Mouse (Mus musculus): ENCODE results near the gene Frmd4b.
A peak's percentile ranks its signal among the peaks of the same experiment; 100 is the strongest.

Gene Frmd4b

DNA sequence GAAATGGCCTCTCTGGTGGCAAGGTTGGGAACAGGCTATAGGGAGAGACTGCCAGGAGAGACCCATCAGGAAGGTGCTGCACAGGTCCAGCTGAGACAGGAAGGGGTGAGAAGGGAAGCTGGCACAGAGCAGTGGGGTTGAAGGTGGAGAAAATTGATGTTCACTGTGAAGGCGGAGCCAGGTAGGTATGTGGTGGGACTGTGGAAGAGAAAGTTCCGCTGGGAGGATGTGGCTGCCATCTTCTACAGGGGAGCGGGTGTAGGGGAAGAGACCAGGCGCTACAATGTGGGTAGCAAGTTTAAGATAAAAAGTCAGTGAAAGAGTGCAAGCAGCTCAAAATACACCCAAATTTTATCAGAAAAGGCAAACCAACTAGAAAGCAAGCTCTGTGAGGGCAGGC is 143.7 kb downstream of the Frmd4b start:
- DNase-seq (ENCODE audit: low read depth, low spot score): no peak

DNA sequence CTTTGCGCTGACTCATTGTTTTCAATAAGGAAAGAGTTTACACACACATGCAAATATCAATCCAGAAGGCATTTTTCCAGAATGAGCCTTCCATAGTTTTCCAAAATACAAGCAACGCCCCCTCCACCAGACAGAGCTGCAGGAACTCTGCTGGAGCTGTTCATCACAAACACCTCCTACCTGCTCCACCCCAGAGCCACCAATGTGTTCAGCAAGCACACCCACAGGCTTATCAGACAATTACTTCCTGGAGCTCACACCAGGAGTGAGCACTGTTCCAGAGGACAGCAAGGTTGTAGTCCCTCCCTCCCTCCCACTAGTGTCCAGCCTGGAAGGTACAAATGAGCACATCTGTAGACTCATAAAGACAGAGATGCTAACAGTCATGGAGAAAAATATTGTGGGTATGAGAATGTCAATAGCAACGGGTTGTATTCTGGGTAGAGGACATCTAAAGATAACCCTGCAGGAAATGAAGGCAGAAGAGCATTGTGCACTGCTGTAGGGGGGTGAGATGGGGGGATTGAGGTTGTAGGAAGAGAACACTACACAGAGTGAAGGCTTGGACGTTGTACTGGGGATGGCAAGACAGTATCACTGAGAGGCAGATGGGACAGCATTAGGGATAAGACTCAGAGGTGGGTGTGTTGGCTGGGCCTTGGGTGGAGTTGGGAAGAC is 144.3 kb downstream of the Frmd4b start:
- DNase-seq (ENCODE audit: low read depth, low spot score): no peak

DNA sequence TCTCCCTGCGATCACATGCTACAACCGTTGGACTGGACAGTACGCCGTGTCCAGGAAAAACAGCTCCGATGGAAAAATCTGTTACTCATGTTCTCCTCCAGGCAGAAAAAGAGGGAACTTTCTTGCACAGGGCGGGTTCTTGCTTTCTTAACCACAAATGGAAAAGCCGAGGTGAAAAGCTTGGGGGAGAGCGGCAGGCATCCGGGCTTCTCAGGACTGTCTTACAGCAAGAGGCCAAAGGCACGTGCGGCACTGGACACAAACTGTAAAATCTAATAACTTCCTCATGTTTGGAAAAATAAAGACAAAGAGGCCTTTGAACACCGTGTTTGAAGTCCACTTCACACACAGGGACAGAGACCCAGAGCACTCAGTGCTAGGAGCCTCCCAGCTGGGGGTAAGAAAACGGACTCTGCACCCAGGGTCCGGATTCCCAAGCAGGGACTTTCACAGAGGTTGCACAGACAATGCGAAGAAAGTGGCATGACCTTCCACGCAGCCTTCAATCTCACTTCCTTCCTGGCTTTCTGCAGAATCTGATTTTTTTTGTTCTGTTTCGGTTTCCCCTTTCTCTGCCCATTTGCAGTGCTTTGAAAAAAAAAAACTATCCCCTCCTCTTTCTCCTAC is 153.3 kb downstream of the Frmd4b start:
- no peak for DNase-seq (ENCODE audit: low read depth, low spot score)

DNA sequence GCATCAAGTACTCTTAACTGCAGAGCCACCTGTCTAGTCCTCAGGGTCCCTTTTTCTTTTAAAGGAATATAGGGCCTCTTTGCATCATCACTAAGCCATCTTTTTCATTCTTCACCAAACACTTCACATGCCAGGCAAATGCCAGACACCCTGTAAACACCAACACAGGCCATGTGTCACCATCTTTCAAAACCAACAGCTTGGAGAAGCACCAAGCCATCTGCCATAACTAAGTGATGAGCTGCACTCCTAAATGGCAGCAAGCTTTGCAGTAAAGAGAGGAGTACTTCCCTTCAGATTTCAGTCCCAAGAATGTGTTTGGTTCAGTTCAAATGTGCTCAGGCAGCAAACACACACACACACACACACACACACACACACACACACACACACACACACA is 154.9 kb downstream of the Frmd4b start:
- DNase-seq (ENCODE audit: low read depth, low spot score): no peak

DNA sequence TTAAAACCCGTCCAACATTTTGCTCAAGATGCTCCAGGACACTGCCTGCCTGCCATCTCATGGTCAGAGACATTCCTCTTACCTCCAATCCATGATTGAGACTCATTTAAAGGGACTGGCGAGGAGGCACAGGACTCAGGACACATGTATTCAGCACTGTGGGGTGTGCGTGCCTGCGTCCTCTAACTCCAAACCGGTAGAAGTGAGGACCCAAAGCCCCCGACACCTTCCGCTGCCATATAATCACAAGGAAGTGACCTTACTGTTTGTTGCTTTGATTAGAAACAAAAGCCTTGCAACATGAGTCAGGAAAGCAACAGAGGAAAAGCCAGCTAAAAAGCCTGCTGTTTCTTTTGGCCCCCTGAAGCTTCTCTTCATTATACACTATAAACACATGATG is 158.2 kb downstream of the Frmd4b start:
- no peak for DNase-seq (ENCODE audit: low read depth, low spot score)

DNA sequence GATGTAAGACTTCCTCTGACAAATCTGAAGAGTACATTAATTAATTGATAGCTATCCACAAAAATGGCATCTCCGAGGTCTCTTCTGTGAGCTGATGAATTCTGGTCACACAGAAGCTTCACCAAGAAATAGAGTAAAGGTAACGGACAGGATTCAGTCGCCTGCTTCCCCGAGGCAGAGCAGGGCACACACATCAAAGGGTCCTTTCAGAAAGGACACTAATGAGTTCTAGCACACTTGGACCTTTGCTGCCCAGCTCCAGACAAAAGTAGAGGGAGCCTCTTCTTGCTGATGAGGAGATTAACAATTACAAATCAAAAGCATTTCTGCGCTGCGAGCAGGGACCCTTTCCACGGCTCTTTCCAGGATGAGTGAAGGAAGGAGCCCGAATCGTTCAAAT is 159.0 kb downstream of the Frmd4b start:
- DNase-seq (ENCODE audit: low read depth, low spot score): no peak

DNA sequence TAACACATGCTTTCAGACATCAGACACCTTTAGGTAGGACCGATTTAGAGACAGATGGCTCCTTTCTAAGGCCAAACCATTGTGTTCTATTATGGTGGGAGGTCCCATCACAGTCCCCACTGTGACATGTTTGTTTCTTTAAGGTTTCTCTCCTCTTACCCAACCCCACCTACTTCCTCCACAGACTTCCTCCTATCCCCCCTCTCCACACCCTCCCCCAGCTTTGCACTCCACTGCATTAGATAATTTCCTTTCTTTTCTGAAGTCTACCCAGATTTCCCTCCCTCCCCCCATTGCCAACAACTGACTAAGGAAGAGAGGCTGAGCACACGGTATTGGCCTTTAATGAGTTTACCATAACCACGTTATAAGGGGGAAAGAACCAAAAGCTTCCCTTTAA is 159.4 kb downstream of the Frmd4b start:
- DNase-seq (ENCODE audit: low read depth, low spot score): no peak

DNA sequence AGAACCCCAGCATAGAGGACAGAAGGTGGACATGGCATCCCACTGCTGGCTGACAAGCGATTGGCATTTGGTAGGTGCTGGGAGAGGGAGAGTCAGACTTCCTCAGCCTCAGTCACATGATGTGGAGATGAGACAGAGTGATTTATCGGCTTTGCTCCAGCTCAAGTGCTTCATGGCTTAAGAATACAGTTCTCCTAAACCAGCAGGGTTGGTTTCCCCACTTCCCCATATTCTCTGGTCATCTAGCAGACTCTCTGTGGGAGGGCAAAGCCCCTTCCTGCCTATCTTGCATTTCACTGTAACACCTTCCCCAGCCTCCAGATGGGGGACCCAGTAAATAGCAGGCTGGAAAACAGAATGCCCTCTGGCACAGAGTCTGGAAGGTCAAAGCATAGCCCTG is 160.1 kb downstream of the Frmd4b start:
- no peak for DNase-seq (ENCODE audit: low read depth, low spot score)

DNA sequence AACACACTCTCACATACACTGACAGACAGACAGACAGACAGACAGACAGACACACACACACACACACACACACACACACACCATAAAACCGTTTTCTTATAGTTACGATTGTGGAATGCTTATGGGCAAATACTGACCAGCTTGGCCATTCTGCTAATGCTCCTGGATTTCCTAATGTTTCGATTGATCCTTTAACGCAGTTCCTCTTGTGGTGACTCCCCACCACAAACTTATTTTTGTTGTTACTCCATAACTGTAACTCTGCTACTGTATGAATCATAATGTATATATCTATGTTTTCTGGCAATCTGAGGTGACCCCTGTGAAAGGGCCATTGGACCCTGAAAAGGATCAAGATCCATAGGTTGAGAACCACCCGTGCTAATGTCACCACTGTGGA is 165.1 kb downstream of the Frmd4b start:
- DNase-seq (ENCODE audit: low read depth, low spot score): no peak

DNA sequence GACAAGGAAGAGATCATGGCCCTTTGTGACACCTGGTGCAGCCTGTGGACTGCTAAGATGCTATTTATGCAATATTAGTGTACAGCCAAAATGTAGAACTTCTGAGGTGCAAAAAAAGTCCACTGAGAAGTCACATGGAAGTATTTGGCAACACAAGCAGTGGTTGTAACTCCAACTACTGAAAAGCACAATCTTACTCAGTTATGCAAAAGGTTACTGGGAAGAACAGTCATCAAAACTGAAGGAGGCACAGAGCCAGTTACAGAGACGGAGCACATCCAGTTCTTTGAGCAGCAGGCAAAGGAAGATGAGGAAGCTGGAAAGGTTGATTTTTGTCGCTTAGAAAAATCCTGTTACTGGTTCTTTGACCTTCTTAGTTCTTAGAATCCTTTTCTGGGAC is 167.5 kb downstream of the Frmd4b start:
- no peak for DNase-seq (ENCODE audit: low read depth, low spot score)

DNA sequence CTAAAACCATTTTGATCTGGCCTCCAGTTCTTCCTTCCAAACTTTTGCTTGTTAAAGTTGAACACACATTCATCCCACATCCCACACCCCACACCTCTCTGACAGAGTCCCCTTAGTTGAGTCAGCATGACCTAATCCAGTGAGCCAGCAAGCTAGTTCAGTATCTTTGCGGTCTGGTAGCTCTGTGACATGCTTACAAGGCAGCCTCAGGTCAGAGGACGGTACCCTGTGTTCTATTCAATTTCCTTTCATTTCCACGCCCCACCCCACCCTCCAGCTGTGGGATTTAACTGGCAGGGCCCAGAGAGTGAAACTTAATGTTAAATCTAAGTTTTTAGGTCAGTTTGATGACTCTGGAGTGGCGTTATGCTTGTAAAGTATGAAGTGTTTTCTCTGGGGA is 170.3 kb downstream of the Frmd4b start:
- no peak for DNase-seq (ENCODE audit: low read depth, low spot score)

DNA sequence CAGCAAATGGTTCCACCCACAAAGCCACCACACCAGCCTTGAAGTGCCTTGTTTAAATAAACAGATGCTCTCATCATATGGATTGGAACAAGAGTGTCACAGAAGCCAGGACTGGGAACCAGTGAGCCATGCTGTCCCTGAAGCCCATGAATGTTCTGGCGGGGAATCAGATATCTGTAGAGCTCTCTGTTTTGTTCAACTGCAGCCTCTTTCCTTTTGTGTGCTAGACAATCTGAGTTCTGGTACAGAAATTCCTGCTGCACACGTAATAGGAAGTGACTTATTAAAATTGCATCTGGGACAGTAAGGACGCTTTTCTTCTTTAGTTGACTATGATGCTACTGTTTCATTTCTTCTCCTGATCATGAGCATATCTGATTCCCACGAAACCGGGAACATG is 173.2 kb downstream of the Frmd4b start:
- no peak for DNase-seq (ENCODE audit: low read depth, low spot score)

DNA sequence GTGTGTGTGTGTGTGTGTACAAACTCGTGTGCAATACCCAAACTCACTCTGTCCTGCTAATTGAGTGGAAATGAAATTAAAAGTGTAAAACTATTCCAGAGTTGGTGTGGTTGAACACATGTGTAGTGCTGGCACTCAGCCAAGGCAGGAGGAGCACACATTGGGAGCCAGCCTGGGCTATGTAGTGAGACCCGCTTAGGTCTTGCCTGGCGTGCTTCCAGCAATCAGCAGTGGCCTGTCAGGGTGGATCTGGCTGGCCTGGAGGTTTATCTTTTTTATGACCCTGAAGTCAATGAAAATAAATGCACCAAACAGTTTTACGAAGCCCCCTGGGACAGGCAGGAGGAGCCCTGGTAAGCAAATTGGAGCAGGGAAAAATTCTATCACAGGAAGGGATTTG is 173.8 kb downstream of the Frmd4b start:
- no peak for DNase-seq (ENCODE audit: low read depth, low spot score)

DNA sequence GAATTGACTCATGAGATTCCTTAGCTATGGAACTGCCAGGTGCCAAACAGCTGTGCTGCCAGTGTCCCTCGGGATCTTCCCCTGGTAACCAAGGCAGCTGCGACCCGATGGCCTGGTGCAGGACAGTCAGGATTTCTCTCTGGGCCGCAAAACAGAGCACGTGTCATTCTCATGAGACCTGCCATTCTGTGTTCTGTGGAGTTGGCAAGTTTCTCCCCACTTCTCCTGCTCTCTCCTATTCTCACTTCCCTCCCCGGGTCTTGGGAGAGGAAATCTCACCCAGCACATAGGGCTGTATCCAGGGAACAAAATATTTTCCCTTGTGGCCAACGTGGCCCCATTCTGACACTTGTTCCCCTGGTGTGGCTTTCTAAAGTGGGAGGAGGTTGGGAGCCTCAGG is 176.0 kb downstream of the Frmd4b start:
- DNase-seq (ENCODE audit: low read depth, low spot score): no peak

DNA sequence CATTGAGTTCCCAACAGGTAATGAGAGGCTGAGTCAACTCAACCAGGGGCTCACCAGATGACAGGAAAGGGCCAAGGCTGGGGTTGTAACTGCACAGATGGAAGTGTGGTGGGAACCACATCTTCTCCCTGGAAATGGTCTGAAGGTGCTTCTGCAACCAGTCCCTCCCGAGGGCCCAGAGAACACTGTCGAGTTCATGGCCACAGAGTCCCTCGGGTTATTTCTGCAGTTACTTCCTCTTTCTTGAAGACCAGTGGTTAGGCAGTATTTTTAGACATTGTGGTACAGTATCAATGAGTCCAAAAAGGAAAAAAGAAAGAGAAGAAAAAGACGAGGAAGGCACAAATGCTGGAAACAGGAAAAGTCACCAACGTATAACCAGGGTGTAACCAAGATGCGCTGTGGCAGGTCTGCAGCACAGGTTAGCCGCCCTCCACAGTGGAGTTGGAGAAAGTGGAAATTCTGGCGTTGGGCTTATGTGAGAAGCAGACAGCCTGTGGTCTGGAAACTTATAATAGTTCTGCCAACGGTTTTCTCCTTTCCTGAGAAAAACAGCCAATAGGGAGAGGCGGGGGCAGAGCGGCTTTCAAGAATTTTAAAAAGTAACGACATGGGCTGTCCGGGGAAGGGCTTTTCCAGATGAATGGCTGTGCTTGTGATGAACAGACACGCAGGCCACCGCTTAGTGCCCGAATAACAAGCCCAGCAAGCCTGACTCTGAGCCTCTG is 178.3 kb downstream of the Frmd4b start:
- no peak for DNase-seq (ENCODE audit: low read depth, low spot score)

DNA sequence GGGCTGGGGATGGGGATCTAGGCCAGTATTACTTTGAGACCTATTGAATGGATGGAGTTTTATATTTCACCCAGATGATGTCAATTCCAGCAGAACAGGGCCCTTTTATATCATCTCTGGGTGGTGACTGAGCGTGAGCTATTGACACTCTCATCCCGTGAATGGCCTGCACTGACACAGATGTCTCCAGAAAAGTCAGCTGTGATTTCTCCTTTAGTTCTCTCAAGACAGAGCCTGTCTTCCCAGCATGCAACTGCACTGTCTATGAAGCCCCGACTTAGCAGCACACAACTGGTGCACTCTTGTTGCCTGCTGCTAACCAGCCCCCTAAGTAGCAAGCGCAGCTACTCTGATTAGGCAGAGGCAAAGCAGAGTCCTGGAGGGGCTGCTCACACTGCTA is 182.6 kb downstream of the Frmd4b start:
- DNase-seq (ENCODE audit: low read depth, low spot score): no peak

DNA sequence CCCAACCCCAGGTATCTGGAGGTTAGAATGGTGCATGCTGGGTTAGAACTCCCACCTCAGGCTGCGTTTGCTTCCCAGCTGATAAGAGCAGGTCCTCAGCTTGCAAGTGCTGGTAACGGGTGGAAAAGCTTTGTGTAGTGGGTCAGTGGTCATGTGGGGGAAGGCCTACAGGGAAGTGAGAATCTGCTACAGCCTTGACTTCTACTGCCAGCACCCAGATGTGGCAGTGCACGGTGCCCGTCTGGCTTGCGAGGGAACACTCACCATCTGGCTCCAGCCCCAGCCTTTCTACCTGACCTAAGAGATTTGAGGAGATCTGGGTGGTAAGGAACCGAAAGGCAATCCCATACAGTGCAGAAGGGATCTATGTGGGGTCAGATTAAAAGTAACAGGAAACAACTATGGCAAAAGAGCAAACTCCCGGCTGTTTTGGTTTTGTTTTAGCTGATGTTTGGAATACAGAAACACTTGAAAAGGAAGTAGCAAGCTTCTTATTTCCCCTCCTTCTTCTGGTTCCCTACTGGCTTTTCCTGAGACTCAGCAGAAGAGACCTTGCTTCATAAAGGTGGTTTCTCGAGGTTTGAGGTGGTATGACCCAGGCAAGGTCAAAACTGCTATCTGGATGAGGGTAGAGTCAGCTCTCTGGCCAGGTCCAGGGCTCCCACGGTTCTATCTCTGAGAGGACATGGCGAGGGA is 185.9 kb downstream of the Frmd4b start:
- no peak for DNase-seq (ENCODE audit: low read depth, low spot score)

DNA sequence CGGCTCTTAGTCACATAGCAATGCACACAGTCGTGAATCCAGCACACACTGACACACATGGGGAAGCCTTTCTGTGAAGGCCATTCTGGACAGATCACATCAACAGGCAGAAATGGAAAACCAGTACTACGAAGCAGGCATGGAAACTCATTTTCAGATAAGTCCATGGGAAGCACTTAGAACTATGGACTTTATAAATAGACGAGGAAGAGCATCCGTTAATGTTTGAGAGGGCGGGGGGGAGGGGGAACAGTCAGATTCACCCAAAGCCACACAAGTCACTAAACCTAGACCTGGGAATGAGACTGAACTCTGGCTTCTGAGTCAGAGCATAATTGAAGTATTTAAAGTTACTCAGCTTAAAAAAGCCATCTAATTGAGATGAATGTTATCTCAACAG is 186.8 kb downstream of the Frmd4b start:
- no peak for DNase-seq (ENCODE audit: low read depth, low spot score)

DNA sequence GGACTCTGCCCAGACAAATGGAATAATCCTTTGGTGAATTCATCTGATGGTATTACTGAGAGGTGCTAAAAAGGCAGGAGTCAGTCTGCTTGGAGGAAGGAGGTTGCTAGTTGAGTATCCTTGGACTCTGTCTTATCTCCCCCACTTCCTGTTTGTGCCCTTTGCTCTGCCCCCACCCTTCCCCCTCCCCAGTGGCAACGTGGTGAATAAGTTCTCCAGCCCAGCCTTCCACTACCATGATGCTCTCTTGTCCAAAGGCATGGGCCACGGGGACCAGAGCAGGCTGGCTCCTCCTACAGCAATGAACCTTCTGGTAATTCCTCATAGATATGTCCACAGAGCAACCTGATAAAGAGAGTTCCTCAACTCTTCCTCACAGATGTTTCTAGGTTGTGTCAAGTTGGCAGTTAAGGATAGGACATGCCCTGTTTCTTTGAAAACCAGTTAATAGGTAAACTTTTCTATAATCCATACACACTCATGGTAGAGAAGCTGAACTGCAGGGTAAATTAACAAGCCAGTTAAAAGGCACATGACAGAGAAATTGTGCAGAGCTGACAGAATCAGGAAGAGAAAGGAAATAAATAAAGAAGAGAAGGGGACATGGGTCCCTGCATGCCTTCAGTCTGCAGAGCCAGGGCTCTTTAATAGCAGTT is 187.5 kb downstream of the Frmd4b start:
- DNase-seq (ENCODE audit: low read depth, low spot score): no peak

DNA sequence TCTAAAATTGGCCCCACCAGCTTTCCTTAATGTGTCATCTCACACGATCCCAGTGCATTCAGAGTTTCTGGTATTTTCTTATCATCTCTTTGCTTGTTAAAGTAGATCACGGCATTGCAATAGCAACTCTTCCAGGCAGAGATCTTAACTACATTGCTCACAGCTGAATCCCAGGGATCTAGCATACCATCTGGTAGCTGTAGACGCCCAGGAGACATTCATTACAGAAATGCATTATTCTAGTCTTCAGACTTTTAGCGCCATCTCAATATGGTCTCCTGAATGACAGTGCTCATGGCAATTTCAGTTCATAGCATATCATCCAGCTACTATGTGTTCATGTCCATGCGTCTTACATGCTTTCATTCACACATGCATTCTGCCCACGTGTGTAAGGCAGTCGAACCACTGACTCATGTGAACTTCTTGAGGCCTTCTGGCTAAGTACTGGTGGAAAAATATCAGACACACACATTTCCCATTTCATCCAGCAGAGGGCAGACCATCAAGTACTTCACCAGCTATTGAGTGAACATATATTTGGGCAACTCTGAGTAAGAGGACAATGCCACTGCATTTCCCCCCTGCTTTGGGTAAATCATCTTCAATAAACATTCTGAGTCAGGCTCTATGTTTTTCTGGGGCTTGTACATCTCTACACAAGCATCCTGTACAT is 197.4 kb downstream of the Frmd4b start:
- DNase-seq (ENCODE audit: low read depth, low spot score): peak; percentile 80

DNA sequence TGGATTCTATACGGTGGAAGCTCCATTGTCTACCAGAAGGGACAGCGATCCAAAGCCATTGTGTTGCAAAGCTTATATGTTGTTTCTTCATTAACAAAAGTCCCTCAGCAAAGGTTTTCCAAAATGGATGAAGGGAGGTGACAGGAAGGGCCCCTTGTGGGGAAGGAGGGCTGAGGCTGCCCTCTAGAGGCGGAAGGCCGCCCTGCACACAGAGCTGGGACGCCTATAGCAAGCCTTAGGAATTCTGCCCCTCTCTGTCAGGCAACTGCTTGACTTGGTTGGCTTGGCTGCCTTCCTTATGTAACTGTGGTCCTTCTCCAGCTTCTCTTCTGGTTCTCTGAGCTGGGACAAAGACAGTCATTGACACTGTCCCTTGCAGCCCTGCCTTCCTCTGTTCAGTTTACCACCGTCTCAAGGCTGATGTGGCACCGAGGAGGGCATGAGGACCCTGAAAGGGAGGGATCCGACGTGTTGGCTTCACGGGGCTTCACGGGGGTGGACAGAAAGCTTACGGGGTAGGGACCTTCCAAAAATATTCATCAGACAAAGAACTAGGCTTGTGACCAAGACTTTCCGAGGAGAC is 200.3 kb downstream of the Frmd4b start:
- DNase-seq (ENCODE audit: low read depth, low spot score): peak; percentile 88
